Mouse (Mus musculus) kidney, adult 9 months (tissue): ENCODE results near the gene Hyou1.
"Not testable (repeated sequence)": the region's sequence is repeated elsewhere in the genome, so short reads cannot be mapped to it uniquely, and the experiment has no call there.

Experiments used
- DNase-seq: peaks from one replicate; pipeline ENCODE4 v3.0.0; 2022

Gene Hyou1

GRCm38 (mm10) chr9:44406906-44407751 lies 27.8 kb downstream of the Hyou1 start, which contains the start of the genes Rps25 and Trappc4:
Gene Rps25, plus strand, starts transcription at chr9:44407139.
Gene Trappc4, minus strand, starts transcription at chr9:44407600.
- peak; percentile 96 for DNase-seq

- DNase-seq, result no peak
Measured at GRCm38 (mm10) chr9:44407752-44408097, 28.4 kb downstream of the Hyou1 start.

GRCm38 (mm10) chr9:44408693-44409092 lies 29.4 kb downstream of the Hyou1 start:
- DNase-seq, result not testable (repeated sequence)

- DNase-seq, result peak; percentile 10
Measured at GRCm38 (mm10) chr9:44410647-44411336, 31.5 kb downstream of the Hyou1 start.

- no peak for DNase-seq
Measured at GRCm38 (mm10) chr9:44411601-44412130, 32.4 kb downstream of the Hyou1 start.

GRCm38 (mm10) chr9:44412306-44412705 lies 33.0 kb downstream of the Hyou1 start:
- DNase-seq, result no peak

GRCm38 (mm10) chr9:44412781-44413180 lies 33.5 kb downstream of the Hyou1 start:
- DNase-seq, result no peak

- DNase-seq, result peak; percentile 27
Measured at GRCm38 (mm10) chr9:44417156-44417891, 38.0 kb downstream of the Hyou1 start.

- peak; percentile 96 for DNase-seq
Measured at GRCm38 (mm10) chr9:44417892-44418363, 38.6 kb downstream of the Hyou1 start.

GRCm38 (mm10) chr9:44418519-44419385 lies 39.5 kb downstream of the Hyou1 start, which contains the start of gene Ccdc84:
Gene Ccdc84, minus strand, starts transcription at chr9:44418569.
- DNase-seq, result no peak

GRCm38 (mm10) chr9:44419730-44420129 lies 40.4 kb downstream of the Hyou1 start:
- not testable (repeated sequence) for DNase-seq

GRCm38 (mm10) chr9:44420280-44420898 lies 41.1 kb downstream of the Hyou1 start:
- DNase-seq, result no peak

GRCm38 (mm10) chr9:44423576-44423975 lies 44.3 kb downstream of the Hyou1 start:
- no peak for DNase-seq

GRCm38 (mm10) chr9:44432577-44433185 lies 53.4 kb downstream of the Hyou1 start:
- no peak for DNase-seq

GRCm38 (mm10) chr9:44435747-44436146 lies 56.5 kb downstream of the Hyou1 start:
- no peak for DNase-seq

GRCm38 (mm10) chr9:44440961-44441360 lies 61.7 kb downstream of the Hyou1 start, which contains the start of gene Foxr1:
Gene Foxr1, minus strand, starts transcription at chr9:44441136.
- no peak for DNase-seq
